Mouse (Mus musculus): ENCODE data around the gene Anapc7. TPM values are rescaled to one million over a fixed set of nuclear protein-coding genes. Genes with fewer than 3 reads are reported as not detected.
"Not testable (repeated sequence)": the region's sequence is repeated elsewhere in the genome, so short reads cannot be mapped to it uniquely, and the experiment has no call there.

The Anapc7 gene
- polyA plus RNA-seq, 1 experiment from 2014 or later = 27.2 TPM

DNA sequence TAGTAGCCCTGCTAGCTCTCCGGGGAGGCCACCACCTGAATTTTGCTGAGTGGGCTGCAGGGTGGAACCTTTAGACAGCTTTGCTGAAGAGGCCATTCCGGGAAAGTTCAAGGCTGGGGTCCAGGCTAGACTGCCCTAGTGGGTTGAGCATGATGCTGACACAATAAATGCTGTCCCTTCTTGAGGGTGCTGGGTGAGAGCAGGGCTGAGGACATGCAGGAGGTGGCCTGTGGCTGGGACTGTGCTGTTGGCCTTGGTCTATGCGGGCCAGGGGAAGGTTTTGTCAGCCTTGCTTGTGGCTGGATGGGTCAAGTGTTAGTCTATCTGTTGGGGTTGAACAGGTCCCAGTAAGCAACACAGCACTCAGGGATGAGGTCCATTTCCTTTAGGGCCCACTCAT lies 33.4 kb downstream of the Anapc7 start:
- Histone ChIP-seq H3K36me3 (replicated peaks; ENCODE audit: control insufficient read depth, insufficient read depth) (peaks cover 81% of the 10 kb centered on the region), H3K4me3 (replicated peaks; ENCODE audit: low read length) (no peak overlapping the region), H3K4me2 (replicated peaks) (no peak overlapping the region), H3K9ac (no peak overlapping the region), H3K4me1 (replicated peaks; ENCODE audit: control insufficient read depth, insufficient read depth, low read length) (no peaks in the 10 kb centered on the region), H3K9me3 (ENCODE audit: control insufficient read depth, low read length) (no peaks in the 10 kb centered on the region), H3K27ac (no peak overlapping the region), H3K27me3 (ENCODE audit: control insufficient read depth, insufficient read depth, low read length) (no peaks in the 10 kb centered on the region)
- DNase-seq (ENCODE audit: low spot score) (no peak), ATAC-seq (ENCODE audit: low FRiP score) (no peak)
- WGBS = 87% methylated on average over 3 of the region's 3 CpGs

DNA sequence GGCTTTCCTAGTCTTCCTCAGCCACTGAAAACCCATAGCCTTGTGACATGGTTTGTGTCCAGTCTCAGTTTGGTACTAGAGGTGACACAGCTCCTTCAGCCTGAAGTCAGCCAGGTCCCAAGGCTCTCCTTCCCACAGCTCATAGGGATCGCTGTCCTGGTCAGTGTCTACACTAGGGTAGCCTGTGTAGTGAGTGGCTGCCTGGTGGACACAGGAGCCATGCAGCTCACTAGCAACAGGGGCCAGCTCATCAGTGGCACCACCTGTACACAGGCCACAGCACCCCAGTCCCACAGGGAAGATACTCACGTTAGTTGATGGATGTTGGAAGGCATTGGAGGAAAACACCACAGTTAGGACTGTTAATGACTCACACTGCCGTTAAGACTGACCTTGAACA lies 34.1 kb downstream of the Anapc7 start:
- no peak overlapping the region for H3K4me3 ChIP-seq (replicated peaks; ENCODE audit: low read length)
- H3K36me3 ChIP-seq (replicated peaks; ENCODE audit: control insufficient read depth, insufficient read depth) = peaks cover 88% of the 10 kb centered on the region
- 93% methylated on average over 3 of the region's 3 CpGs for WGBS
- no peak overlapping the region for H3K4me2 ChIP-seq (replicated peaks)
- H3K9ac ChIP-seq = no peak overlapping the region
- no peak for ATAC-seq (ENCODE audit: low FRiP score)
- DNase-seq (ENCODE audit: low spot score) = no peak
- H3K9me3 ChIP-seq (ENCODE audit: control insufficient read depth, low read length) = no peaks in the 10 kb centered on the region
- H3K27ac ChIP-seq = no peak overlapping the region
- no peaks in the 10 kb centered on the region for H3K4me1 ChIP-seq (replicated peaks; ENCODE audit: control insufficient read depth, insufficient read depth, low read length)
- H3K27me3 ChIP-seq (ENCODE audit: control insufficient read depth, insufficient read depth, low read length) = no peaks in the 10 kb centered on the region

DNA sequence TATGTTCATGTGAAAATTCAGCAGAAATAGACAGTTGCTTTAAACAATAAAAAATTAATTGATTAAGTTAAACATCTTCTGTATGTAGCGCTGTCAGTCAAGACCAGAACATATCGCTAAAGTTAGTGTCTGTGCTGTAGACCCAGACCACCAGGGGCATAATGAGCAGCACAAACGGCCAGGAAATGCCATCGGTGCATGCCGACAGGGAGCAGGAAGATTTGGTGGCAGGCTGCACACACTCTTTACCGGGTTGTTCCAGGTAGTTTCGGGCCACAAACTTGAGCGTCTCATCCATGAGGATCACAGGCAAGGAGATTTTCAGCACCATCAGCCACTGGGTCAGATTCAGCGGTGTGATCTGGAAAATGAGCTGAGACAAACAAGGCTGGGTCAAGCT lies 35.6 kb downstream of the Anapc7 start:
- not testable (repeated sequence) for H3K4me2 ChIP-seq (replicated peaks); H3K9me3 ChIP-seq (ENCODE audit: control insufficient read depth, low read length); H3K4me3 ChIP-seq (replicated peaks; ENCODE audit: low read length); H3K27me3 ChIP-seq (ENCODE audit: control insufficient read depth, insufficient read depth, low read length); H3K27ac ChIP-seq; H3K9ac ChIP-seq; H3K4me1 ChIP-seq (replicated peaks; ENCODE audit: control insufficient read depth, insufficient read depth, low read length); ATAC-seq (ENCODE audit: low FRiP score); DNase-seq (ENCODE audit: low spot score)
- peaks cover 100% of the 10 kb centered on the region for H3K36me3 ChIP-seq (replicated peaks; ENCODE audit: control insufficient read depth, insufficient read depth)
- 87% methylated on average over 9 of the region's 9 CpGs for WGBS

DNA sequence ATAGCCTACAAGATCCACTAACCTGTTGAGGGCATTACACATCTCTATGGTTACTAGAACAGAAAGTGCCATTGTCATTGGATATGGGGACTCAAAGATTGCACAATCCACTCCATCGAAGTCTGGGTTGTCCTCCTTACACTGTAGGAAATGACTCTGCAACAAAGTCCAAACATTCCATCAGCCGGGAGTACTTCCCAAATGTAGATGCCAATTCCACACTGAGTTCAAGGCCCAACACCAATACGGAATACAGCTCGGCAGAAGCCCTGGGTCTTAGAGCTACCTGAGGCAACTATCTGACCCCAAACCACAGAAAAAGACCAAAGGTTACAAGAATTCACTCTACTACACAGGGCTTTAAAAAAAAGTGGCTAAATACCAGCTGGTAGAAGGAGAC lies 36.6 kb downstream of the Anapc7 start:
- Histone ChIP-seq H3K9me3 (ENCODE audit: control insufficient read depth, low read length) (no peaks in the 10 kb centered on the region), H3K4me2 (replicated peaks) (no peak overlapping the region), H3K9ac (no peak overlapping the region), H3K4me1 (replicated peaks; ENCODE audit: control insufficient read depth, insufficient read depth, low read length) (no peaks in the 10 kb centered on the region), H3K27ac (no peak overlapping the region), H3K36me3 (replicated peaks; ENCODE audit: control insufficient read depth, insufficient read depth) (peaks cover 100% of the 10 kb centered on the region), H3K4me3 (replicated peaks; ENCODE audit: low read length) (no peak overlapping the region), H3K27me3 (ENCODE audit: control insufficient read depth, insufficient read depth, low read length) (no peaks in the 10 kb centered on the region)
- no peak for DNase-seq (ENCODE audit: low spot score)
- WGBS = 88% methylated on average over 4 of the region's 4 CpGs
- no peak for ATAC-seq (ENCODE audit: low FRiP score)

DNA sequence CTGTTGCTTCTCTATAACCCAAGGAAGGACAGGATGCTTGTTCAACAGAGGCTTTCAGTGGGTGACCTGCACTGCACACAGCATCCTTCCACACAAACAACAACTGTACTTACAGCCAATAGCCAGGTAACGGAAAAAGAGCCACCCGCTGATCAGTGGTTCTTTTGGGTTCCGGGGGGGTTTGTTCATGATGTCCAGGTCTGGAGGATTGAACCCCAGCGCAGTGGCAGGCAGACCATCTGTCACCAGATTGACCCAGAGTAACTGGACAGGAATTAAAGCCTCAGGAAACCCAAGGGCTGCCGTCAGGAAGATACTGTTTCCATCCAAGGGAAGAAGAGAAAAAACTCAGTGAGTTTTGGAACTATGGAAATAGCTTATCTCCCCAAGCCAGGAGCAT lies 37.8 kb downstream of the Anapc7 start:
- WGBS = 96% methylated on average over 5 of the region's 5 CpGs
- no peak for DNase-seq (ENCODE audit: low spot score)
- Histone ChIP-seq H3K27me3 (ENCODE audit: control insufficient read depth, insufficient read depth, low read length) (no peaks in the 10 kb centered on the region), H3K4me3 (replicated peaks; ENCODE audit: low read length) (no peak overlapping the region), H3K27ac (no peak overlapping the region), H3K9ac (no peak overlapping the region), H3K9me3 (ENCODE audit: control insufficient read depth, low read length) (no peaks in the 10 kb centered on the region), H3K4me2 (replicated peaks) (no peak overlapping the region), H3K36me3 (replicated peaks; ENCODE audit: control insufficient read depth, insufficient read depth) (peaks cover 100% of the 10 kb centered on the region), H3K4me1 (replicated peaks; ENCODE audit: control insufficient read depth, insufficient read depth, low read length) (no peaks in the 10 kb centered on the region)
- ATAC-seq (ENCODE audit: low FRiP score) = no peak

DNA sequence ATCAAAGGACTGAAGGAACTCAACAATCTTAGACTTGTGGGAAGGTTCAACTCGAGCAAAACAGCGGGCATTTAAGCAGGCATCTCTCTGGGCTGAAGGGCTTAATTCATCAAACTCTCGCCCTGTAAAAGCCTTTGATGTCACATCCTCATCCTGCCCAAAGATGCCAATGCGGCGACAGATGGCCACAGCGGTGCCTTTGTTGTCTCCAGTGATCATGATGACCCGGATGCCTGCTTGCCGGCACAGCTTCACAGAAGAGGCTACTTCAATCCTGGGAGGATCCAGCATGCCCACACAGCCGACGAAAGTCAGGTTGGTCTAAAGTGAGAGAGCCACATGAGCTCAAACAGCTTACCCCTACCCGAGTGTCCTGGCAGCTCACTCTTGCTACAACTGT lies 39.2 kb downstream of the Anapc7 start:
- Histone ChIP-seq H3K4me2 (replicated peaks) (no peak overlapping the region), H3K27ac (no peak overlapping the region), H3K4me1 (replicated peaks; ENCODE audit: control insufficient read depth, insufficient read depth, low read length) (no peaks in the 10 kb centered on the region), H3K9me3 (ENCODE audit: control insufficient read depth, low read length) (no peaks in the 10 kb centered on the region), H3K36me3 (replicated peaks; ENCODE audit: control insufficient read depth, insufficient read depth) (peaks cover 100% of the 10 kb centered on the region), H3K27me3 (ENCODE audit: control insufficient read depth, insufficient read depth, low read length) (no peaks in the 10 kb centered on the region), H3K4me3 (replicated peaks; ENCODE audit: low read length) (no peak overlapping the region), H3K9ac (no peak overlapping the region)
- no peak for DNase-seq (ENCODE audit: low spot score)
- 78% methylated on average over 11 of the region's 11 CpGs for WGBS
- no peak for ATAC-seq (ENCODE audit: low FRiP score)

DNA sequence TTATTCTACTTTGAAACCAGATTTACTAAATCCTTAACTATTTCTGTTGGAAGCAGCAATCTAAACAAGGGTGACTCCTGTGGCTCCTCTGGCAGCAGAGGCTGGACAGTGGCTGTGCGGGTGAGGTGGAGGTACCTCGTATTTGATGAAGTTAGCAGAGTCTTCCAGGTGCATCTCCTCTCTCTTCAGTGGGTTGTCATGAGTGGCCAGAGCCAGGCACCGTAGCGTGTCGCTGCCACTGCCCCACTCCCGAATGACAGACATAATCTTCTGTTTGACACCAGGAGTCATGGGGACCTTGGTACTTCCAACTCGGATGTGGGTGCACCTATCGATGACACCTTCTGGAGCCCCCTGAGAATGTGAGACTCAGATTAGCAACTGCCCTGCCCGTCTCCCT lies 39.9 kb downstream of the Anapc7 start:
- no peaks in the 10 kb centered on the region for H3K9me3 ChIP-seq (ENCODE audit: control insufficient read depth, low read length)
- no peak overlapping the region for H3K4me2 ChIP-seq (replicated peaks)
- H3K4me1 ChIP-seq (replicated peaks; ENCODE audit: control insufficient read depth, insufficient read depth, low read length) = no peaks in the 10 kb centered on the region
- WGBS = 93% methylated on average over 9 of the region's 9 CpGs
- DNase-seq (ENCODE audit: low spot score) (no peak), ATAC-seq (ENCODE audit: low FRiP score) (no peak)
- no peak overlapping the region for H3K27ac ChIP-seq
- no peaks in the 10 kb centered on the region for H3K27me3 ChIP-seq (ENCODE audit: control insufficient read depth, insufficient read depth, low read length)
- peaks cover 100% of the 10 kb centered on the region for H3K36me3 ChIP-seq (replicated peaks; ENCODE audit: control insufficient read depth, insufficient read depth)
- no peak overlapping the region for H3K9ac ChIP-seq
- H3K4me3 ChIP-seq (replicated peaks; ENCODE audit: low read length) = no peak overlapping the region

DNA sequence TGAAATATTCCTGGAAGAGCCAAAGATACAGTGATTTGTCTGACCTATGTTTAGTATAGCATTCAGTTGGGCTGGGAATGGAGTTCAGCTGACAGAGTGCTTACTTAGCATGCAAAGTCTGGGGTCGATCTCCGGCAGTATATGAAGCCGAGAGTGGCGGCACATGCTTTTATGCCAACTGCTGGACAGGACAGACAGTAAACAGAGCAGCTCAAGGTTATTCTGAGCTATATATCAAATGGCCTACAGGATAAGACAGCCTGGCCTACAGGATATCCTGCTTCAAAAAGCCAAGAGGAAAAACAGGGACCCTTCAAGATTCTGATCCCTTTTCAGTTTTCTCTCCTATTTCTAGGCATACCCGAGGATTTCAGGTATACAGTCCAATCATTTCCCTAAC lies 50.2 kb downstream of the Anapc7 start:
- no peak overlapping the region for H3K4me2 ChIP-seq (replicated peaks)
- H3K27ac ChIP-seq = no peak overlapping the region
- no peaks in the 10 kb centered on the region for H3K27me3 ChIP-seq (ENCODE audit: control insufficient read depth, insufficient read depth, low read length)
- H3K4me1 ChIP-seq (replicated peaks; ENCODE audit: control insufficient read depth, insufficient read depth, low read length) = no peaks in the 10 kb centered on the region
- no peak overlapping the region for H3K9ac ChIP-seq
- WGBS = 85% methylated on average over 5 of the region's 5 CpGs
- no peak overlapping the region for H3K4me3 ChIP-seq (replicated peaks; ENCODE audit: low read length)
- DNase-seq (ENCODE audit: low spot score) (no peak), ATAC-seq (ENCODE audit: low FRiP score) (no peak)
- H3K9me3 ChIP-seq (ENCODE audit: control insufficient read depth, low read length) = no peaks in the 10 kb centered on the region
- peaks cover 100% of the 10 kb centered on the region for H3K36me3 ChIP-seq (replicated peaks; ENCODE audit: control insufficient read depth, insufficient read depth)

DNA sequence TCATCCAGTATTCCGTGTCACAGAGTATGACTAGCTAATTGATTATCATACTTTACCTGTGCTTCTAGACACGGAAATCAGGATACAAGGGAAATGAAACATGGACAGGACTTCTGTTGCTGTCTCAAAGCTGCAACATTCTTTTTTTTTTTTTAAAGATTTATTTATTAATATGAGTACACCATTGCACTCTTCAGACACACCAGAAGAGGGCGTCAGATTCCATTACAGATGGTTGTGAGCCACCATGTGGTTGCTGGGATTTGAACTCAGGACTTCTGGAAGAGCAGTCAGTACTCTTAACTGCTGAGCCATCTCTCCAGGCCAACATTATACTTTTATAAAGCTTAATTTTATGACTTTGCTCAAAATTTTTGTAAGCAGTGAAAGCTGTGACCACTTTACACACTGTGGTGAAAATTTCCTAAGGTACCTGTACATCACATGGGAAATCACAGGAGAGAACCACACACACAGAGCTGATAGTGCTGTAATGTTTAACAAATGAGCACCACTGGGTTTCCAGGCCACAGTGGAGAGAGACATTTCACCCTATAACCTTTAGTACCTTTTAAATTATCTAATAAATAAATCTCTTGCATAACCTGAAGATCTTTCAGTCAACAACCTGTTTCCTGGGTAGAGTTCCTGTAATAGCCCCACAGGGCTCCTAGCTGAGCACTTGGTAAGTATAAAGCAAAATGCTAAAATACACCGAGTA lies 53.3 kb downstream of the Anapc7 start:
- 87% methylated on average over 4 of the region's 4 CpGs for WGBS
- H3K9ac ChIP-seq = no peak overlapping the region

DNA sequence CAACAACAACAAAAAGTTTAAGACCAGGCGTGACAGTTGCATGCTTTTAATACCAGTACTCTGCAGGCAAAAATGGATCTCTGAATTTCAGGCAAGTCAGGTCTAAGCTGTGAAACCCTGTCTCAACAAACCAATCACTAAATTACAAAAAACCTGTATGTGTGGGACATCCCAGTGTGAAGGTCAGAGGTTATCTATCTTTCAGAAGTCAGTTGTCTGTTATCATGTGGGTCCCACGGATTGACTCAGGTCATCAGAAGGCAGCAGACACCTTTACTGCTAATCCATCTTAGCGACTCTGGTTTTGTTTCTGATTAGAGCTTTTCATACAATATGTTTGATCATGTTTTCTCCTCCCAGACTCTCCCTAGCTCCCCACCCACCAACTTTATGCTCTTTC lies 54.6 kb downstream of the Anapc7 start:
- no peak overlapping the region for H3K4me2 ChIP-seq (replicated peaks)

More for the DNA sequence above, 53.3 kb downstream of the Anapc7 start:
- H3K36me3 ChIP-seq (replicated peaks; ENCODE audit: control insufficient read depth, insufficient read depth) = peaks cover 89% of the 10 kb centered on the region
- H3K27me3 ChIP-seq (ENCODE audit: control insufficient read depth, insufficient read depth, low read length) = no peaks in the 10 kb centered on the region
- H3K4me3 ChIP-seq (replicated peaks; ENCODE audit: low read length) = no peak overlapping the region
- no peak overlapping the region for H3K27ac ChIP-seq
- no peak for DNase-seq (ENCODE audit: low spot score)
- no peaks in the 10 kb centered on the region for H3K4me1 ChIP-seq (replicated peaks; ENCODE audit: control insufficient read depth, insufficient read depth, low read length)
- ATAC-seq (ENCODE audit: low FRiP score) = no peak
- H3K9me3 ChIP-seq (ENCODE audit: control insufficient read depth, low read length) = no peaks in the 10 kb centered on the region
- no peak overlapping the region for H3K4me2 ChIP-seq (replicated peaks)

More for the DNA sequence above, 54.6 kb downstream of the Anapc7 start:
- Histone ChIP-seq H3K9me3 (ENCODE audit: control insufficient read depth, low read length) (no peaks in the 10 kb centered on the region), H3K4me1 (replicated peaks; ENCODE audit: control insufficient read depth, insufficient read depth, low read length) (no peaks in the 10 kb centered on the region), H3K4me3 (replicated peaks; ENCODE audit: low read length) (no peak overlapping the region), H3K27ac (no peak overlapping the region), H3K27me3 (ENCODE audit: control insufficient read depth, insufficient read depth, low read length) (no peaks in the 10 kb centered on the region), H3K36me3 (replicated peaks; ENCODE audit: control insufficient read depth, insufficient read depth) (peaks cover 89% of the 10 kb centered on the region), H3K9ac (no peak overlapping the region)
- WGBS = 80% methylated on average over 3 of the region's 3 CpGs
- DNase-seq (ENCODE audit: low spot score) (no peak), ATAC-seq (ENCODE audit: low FRiP score) (no peak)

Measured in hindbrain, embryonic 14.5 days (tissue).